Mouse (Mus musculus): ENCODE data around the gene 1700021F05Rik. TPM values are rescaled to one million over a fixed set of nuclear protein-coding genes. Genes with fewer than 3 reads are reported as not detected.

Gene 1700021F05Rik
- polyA plus RNA-seq, 1 experiment = 30.9 TPM

DNA sequence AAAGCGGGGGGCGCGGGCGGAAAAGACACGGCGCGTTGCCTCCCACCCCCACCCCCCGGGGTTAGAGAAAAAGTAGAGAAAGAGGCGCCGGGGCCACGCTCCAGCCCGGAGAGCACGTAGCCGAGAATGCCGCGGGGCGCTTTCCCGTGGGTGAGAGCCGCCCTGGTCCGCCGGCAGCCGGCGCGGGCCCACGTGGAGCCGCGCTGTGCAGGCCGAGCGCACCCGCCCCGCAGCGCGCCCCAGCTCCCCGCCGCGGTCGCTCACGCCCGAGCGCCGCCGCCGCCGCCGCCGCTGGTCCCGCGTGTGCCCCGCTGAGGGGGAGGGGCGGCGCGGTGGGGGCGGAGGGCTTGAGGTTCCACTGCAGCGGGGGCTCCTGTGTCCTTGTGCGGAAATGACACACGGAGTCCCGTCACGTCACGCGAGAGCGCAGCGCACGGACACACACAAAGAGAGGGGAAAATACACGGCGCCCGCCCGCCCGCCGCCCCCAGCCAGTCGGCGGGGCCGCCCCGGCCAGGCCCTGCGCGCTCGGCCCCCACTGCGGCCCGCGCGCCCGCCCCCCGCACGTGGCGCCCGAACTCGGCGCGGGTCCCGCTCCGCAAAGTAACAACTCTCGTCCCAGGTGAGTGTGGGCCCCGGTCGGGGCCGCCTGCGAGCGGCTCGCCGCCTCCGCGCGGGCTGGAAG lies 61.9 kb downstream of the 1700021F05Rik start, which contains the start of gene Bend3:
Bend3 (plus strand) TSS at position 81 of the 685 bp plus-strand sequence.
- Histone ChIP-seq H3K27ac (ENCODE audit: insufficient read depth, low read length) (peak within 1 kb of the TSS; percentile 70), H3K4me1 (ENCODE audit: control insufficient read depth, insufficient read depth, low read length) (peaks cover 4% of the 10 kb centered on the region; the same call in 1 of the 2 replicates), H3K4me3 (ENCODE audit: insufficient read depth, low read length) (peak within 1 kb of the TSS; percentile 53)
- TF ChIP-seq CTCF (IDR thresholded peaks at IDR 0.05; ENCODE audit: extremely low read depth, insufficient read depth, low read length) = no peak
- no peak for TF ChIP-seq POLR2A (IDR thresholded peaks at IDR 0.05; ENCODE audit: extremely low read depth, insufficient read depth, low read length)

DNA sequence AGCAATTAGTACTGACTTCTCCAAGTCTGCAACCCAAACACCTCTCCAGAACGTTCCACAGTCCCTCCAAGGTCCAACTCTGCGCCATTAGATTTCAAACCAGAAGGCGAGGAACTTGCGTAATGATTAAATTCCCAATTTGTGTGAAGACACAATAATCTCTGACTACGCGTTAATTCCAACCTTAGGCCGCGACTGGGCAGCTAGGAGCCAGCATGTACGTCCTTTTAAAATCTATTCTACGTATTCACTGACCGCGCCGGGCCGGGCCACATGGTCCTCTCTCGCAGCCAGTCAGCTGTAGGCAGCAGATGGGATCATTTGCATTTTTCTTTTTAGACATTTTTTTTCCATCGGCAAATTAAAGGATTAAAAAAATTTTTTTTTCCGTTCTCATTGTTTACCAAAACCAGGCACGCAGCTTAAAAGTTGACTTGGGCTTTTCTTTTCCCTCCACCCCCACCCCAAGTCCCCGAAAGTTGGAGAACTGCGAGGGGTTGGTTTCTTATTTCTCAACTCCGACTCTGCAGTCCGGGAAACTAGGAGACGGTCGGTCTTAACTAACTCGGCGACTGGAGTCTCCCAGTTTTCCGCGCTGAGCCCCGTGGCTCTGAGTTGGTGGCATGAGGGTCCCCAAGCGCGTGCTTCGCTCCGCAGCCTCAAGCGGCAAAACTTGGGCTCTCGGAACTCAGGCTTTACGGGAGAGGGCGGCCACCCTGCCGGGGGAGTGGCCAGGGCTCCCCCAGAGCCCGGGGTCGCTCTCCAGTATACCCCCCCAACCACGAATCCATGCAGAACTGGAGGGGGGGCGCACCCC lies 62.7 kb downstream of the 1700021F05Rik start:
- Histone ChIP-seq H3K4me3 (ENCODE audit: insufficient read depth, low read length) (peak overlapping the region; percentile 53), H3K27ac (ENCODE audit: insufficient read depth, low read length) (peak overlapping the region; percentile 18; the same call in 1 of the 2 replicates), H3K4me1 (ENCODE audit: control insufficient read depth, insufficient read depth, low read length) (peaks cover 4% of the 10 kb centered on the region; the same call in 1 of the 2 replicates)
- TF ChIP-seq POLR2A (IDR thresholded peaks at IDR 0.05; ENCODE audit: extremely low read depth, insufficient read depth, low read length) (0 out of 2 replicates have a peak, but pooled peaks have one; percentile 20), CTCF (IDR thresholded peaks at IDR 0.05; ENCODE audit: extremely low read depth, insufficient read depth, low read length) (no peak)

DNA sequence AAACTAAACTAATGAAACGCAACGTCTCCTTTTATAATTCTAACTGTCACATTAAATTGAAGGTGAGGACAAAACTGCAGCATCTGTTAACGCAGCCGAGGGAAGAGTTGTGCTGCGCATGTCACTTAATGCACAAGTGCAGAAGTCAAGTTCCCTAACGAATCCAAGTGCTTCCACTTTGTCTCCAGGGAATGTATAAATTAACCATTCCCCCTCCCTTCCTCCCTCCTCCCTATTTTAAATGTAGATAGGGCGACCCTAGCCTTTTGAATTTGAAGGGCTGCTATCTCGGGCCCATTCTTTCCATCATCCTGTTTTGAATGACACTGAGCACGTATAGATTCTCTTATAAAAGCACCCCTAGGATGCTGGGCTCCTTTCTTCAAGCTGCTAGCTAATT lies 63.3 kb downstream of the 1700021F05Rik start:
- Histone ChIP-seq H3K4me1 (ENCODE audit: control insufficient read depth, insufficient read depth, low read length) (peaks cover 4% of the 10 kb centered on the region; the same call in 1 of the 2 replicates), H3K27ac (ENCODE audit: insufficient read depth, low read length) (no peak overlapping the region), H3K4me3 (ENCODE audit: insufficient read depth, low read length) (peak overlapping the region; percentile 53)
- no peak for TF ChIP-seq CTCF (IDR thresholded peaks at IDR 0.05; ENCODE audit: extremely low read depth, insufficient read depth, low read length)
- no peak for TF ChIP-seq POLR2A (IDR thresholded peaks at IDR 0.05; ENCODE audit: extremely low read depth, insufficient read depth, low read length)

DNA sequence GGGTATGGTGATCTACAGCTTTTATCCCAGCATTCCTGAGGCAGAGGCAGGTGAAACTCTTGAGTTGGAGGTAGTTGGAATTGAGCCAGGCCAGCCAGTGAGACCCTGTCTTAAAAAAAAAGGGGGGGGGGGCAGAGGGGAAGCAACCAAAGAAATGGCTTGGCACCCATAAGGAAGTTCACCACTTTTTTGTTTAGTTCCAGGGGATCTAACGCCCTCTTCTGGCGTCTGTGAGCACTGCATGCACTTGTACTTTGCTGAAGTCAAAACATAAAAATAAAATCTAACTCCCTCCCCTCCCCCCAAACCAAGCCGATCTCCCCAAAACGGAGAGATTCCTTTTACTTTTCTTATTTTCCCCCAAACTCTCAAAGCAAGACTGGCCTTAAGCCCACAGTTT lies 65.4 kb downstream of the 1700021F05Rik start:
- H3K4me1 ChIP-seq (ENCODE audit: control insufficient read depth, insufficient read depth, low read length) = peaks cover 4% of the 10 kb centered on the region; the same call in 1 of the 2 replicates
- H3K4me3 ChIP-seq (ENCODE audit: insufficient read depth, low read length) = no peak overlapping the region
- H3K27ac ChIP-seq (ENCODE audit: insufficient read depth, low read length) = no peak overlapping the region
- TF ChIP-seq CTCF (IDR thresholded peaks at IDR 0.05; ENCODE audit: extremely low read depth, insufficient read depth, low read length) (peak; percentile 43), POLR2A (IDR thresholded peaks at IDR 0.05; ENCODE audit: extremely low read depth, insufficient read depth, low read length) (no peak)

Other genes with a start within 250 kb of the 1700021F05Rik start
- 4.3 and 5.1 TPM in 2 replicates for gene Bend3, start 62.2 kb downstream of the 1700021F05Rik start, polyA plus RNA-seq (2012; rRNA removed)
- gene Gm9803, start 16.9 kb downstream of the 1700021F05Rik start, polyA plus RNA-seq (2012; rRNA removed) = 24.8 and 26.6 TPM in 2 replicates
- gene Cd24a, start 37.3 kb upstream of the 1700021F05Rik start, polyA plus RNA-seq (2012; rRNA removed) = 7.6 and 13.5 TPM in 2 replicates

Data from cortical plate, adult 2 months (tissue).